Mouse (Mus musculus): ENCODE measurements around the gene Lysmd2. TPM values are rescaled to one million over a fixed set of nuclear protein-coding genes. Genes with fewer than 3 reads are reported as not detected.
"Not testable (repeated sequence)": the region's sequence is repeated elsewhere in the genome, so short reads cannot be mapped to it uniquely, and the experiment has no call there.

Gene Lysmd2
- polyA plus RNA-seq, 1 experiment from 2014 or later = 17.8 TPM

DNA sequence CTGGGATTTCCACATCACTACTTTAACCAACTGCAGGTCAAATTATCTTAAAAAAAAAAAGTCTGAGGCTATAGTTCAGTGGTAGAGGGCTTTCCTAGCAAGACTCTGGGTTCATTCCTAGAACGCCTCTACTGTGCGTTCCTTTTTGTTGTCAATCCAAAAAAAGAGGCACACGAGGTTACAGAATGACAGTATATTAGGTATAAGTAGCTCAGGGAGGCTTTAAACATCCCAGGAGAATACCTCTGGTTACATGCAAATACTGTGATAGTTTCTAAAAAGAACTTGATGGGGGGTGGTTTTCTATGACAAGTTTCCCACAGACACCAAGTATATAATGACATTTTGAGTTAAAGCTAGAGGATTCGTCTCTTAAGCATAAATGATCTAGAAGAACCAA, 18.0 kb upstream of the Lysmd2 start:
- no peak overlapping the region for H3K27ac ChIP-seq (ENCODE audit: poor library complexity, severe bottlenecking)
- H3K9me3 ChIP-seq (replicated peaks) = no peaks in the 10 kb centered on the region
- peaks cover 5% of the 10 kb centered on the region; the same call in 1 of the 2 replicates for H3K27me3 ChIP-seq (replicated peaks)
- no peaks in the 10 kb centered on the region for H3K36me3 ChIP-seq
- no peak for ATAC-seq (ENCODE audit: insufficient number of reproducible peaks, low FRiP score)
- no peaks in the 10 kb centered on the region for H3K4me1 ChIP-seq (replicated peaks)
- 90% methylated on average over 4 of the region's 4 CpGs for WGBS
- no peak overlapping the region for H3K4me2 ChIP-seq
- no peak overlapping the region for H3K9ac ChIP-seq
- no peak overlapping the region for H3K4me3 ChIP-seq

DNA sequence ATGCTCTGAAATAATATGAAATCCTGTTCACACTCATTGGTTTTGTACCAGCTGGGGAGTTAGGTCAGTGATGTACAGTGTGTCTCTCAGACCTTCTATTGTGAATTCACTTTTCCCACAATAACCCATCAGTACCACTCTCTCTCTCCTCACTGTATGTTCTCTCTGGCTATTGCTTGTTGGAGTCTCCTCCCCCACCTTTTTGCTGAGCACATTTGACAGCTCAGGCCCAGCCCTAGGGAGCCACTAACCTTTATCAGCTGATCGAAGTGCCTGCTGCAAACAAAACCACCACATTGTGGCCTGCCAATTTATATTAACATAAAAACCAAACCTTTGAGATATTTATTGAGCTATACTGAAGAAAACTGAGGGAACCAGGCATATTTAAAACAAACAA, 16.0 kb upstream of the Lysmd2 start:
- no peaks in the 10 kb centered on the region for H3K9me3 ChIP-seq (replicated peaks)
- no peak overlapping the region for H3K9ac ChIP-seq
- H3K27ac ChIP-seq (ENCODE audit: poor library complexity, severe bottlenecking) = no peak overlapping the region
- no peak overlapping the region for H3K4me2 ChIP-seq
- no peak for ATAC-seq (ENCODE audit: insufficient number of reproducible peaks, low FRiP score)
- 40% methylated on average over 1 of the region's 1 CpGs for WGBS
- H3K36me3 ChIP-seq = no peaks in the 10 kb centered on the region
- H3K4me3 ChIP-seq = no peak overlapping the region
- no peaks in the 10 kb centered on the region for H3K4me1 ChIP-seq (replicated peaks)
- H3K27me3 ChIP-seq (replicated peaks) = peaks cover 5% of the 10 kb centered on the region; the same call in 1 of the 2 replicates

DNA sequence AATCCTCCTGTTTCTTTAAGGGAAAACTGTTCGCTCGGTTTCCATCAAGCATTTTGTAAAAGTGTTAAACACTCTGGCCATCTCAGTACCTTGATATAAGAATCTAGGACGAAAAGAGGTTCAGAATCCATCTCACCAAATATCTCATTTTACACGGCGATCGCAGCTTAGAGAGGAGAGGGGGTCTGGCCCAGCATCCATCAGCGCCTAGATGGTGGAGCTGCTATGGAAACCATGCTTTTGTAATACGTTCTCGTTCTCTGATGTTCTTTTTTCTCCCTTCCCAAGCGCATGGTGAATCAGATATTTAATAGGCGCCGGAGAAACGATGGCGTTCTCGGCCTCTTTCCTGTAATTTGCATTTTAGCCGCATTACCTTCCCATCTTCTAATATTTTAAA, 15.6 kb upstream of the Lysmd2 start:
- Histone ChIP-seq H3K27ac (ENCODE audit: poor library complexity, severe bottlenecking) (no peak overlapping the region), H3K4me3 (peak overlapping the region; percentile 88), H3K36me3 (no peaks in the 10 kb centered on the region), H3K27me3 (replicated peaks) (peaks cover 5% of the 10 kb centered on the region; the same call in 1 of the 2 replicates), H3K4me2 (peak overlapping the region; percentile 100), H3K9ac (no peak overlapping the region), H3K9me3 (replicated peaks) (no peaks in the 10 kb centered on the region), H3K4me1 (replicated peaks) (no peaks in the 10 kb centered on the region)
- ATAC-seq (ENCODE audit: insufficient number of reproducible peaks, low FRiP score) = no peak
- WGBS = 23% methylated on average over 16 of the region's 16 CpGs

DNA sequence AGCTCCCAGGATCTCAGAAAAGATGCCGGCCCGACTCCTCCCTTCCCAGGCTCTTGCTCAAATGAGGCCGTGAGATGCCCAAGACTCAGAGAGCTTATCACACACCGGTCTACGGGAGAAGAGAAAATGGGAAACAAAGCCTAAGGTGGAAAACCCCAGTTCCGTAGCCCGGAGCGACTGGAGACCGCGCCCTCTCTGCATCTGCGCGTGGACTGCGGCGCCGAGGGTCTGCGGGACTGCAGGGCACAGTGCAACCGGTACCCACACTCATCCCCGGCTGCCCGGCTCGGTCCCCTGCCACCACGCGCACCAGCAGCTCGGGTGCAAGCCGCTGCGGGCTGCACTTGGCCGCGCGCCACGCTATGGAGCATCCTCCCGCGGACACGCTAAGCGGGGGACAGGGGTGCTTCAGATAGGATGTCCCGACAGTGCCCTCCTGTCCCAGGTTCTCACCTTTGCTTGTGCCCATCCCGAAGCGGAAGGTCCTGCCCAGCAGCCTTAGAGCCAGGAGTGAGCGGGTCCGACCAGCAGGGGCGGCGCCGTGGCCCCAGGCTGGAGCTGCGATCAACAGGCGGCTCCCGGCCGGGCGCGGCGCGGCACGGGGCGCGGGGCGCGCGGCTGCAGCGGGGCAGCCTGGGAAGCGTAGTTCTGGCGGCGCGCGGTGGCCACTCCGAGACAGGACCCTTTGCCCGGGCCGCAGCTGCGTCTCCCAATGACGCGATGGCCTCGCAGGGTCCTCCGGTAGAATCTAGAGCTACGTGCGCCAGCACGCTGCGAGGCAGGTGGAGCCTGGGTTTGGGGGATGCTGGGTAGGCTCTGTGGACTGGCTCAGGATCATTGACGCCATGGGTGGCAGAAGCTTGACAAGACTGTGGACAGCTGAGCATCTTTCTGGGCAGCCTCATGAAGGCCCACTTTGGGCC, 14.7 kb upstream of the Lysmd2 start, which contains the start of gene Tmod2:
Gene Tmod2, minus strand, starts transcription at position 755 of the 923 bp plus-strand sequence.
- ATAC-seq (ENCODE audit: insufficient number of reproducible peaks, low FRiP score) = peak; percentile 75
- no peak within 1 kb of the TSS for H3K27ac ChIP-seq (ENCODE audit: poor library complexity, severe bottlenecking)
- H3K9ac ChIP-seq = peak within 1 kb of the TSS; percentile 73
- H3K27me3 ChIP-seq (replicated peaks) = peaks cover 5% of the 10 kb centered on the region; the same call in 1 of the 2 replicates
- H3K4me3 ChIP-seq = peak within 1 kb of the TSS; percentile 88
- H3K4me2 ChIP-seq = peak within 1 kb of the TSS; percentile 100
- no peaks in the 10 kb centered on the region for H3K4me1 ChIP-seq (replicated peaks)
- under 1% methylated on average over 74 of the region's 74 CpGs for WGBS
- no peaks in the 10 kb centered on the region for H3K36me3 ChIP-seq
- H3K9me3 ChIP-seq (replicated peaks) = no peaks in the 10 kb centered on the region

DNA sequence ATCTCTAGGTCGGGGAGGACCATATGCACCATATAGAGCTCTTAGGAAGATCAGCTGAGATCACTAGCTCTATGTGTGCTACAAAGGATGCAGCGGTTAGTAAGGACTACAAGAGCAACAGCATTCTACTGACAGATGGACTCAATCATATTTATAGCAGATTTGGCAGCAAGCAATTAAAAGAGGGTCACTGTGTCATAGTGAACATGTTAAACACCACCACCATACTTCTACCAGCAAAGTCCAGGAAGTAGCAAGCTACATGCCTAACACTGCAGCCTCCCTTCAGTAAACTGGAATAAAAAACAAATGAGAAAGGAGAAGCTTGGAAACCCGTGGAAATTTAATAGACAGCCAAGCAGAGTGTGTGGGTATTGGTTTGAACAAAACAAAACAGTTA, 9.0 kb upstream of the Lysmd2 start:
- peaks cover 3% of the 10 kb centered on the region; the same call in 1 of the 2 replicates for H3K9me3 ChIP-seq (replicated peaks)
- 0 out of 2 replicates have a peak, but pooled peaks cover 5% of the 10 kb centered on the region for H3K27me3 ChIP-seq (replicated peaks)
- H3K36me3 ChIP-seq = no peaks in the 10 kb centered on the region
- H3K9ac ChIP-seq = no peak overlapping the region
- no peak for ATAC-seq (ENCODE audit: insufficient number of reproducible peaks, low FRiP score)
- no peaks in the 10 kb centered on the region for H3K4me1 ChIP-seq (replicated peaks)
- WGBS = 75% methylated on average over 3 of the region's 3 CpGs
- H3K4me3 ChIP-seq = no peak overlapping the region
- no peak overlapping the region for H3K4me2 ChIP-seq
- no peak overlapping the region for H3K27ac ChIP-seq (ENCODE audit: poor library complexity, severe bottlenecking)

DNA sequence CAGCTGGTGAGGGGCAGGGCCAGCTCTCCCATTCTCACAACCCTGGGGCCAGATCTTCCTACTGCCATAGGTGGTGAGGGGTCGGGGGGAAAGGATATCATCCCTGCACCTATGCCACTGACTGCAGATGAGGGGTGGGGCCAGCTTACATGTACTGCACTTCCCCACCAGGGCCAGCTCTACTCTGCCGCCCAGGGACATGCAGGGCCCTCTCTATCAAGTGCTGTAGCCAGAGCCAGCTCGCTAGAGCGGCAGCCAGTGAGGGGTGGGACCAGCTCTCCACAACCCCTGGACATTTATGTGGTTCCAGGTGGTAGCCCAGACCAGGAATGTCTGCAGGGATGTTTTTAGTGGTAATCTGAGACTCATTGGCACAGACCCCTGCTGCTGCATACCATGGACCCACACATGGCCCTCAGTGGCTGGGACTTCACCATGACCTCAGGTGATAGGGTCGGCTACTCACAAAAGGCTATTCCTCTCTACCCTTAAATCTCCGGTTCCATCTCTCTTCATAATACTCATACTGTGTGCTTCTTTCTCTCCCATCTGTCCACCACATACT, 6.6 kb upstream of the Lysmd2 start:
- 77% methylated on average over 6 of the region's 6 CpGs for WGBS
- peaks cover 3% of the 10 kb centered on the region; the same call in 1 of the 2 replicates for H3K9me3 ChIP-seq (replicated peaks)
- H3K4me3 ChIP-seq = no peak overlapping the region
- no peaks in the 10 kb centered on the region for H3K4me1 ChIP-seq (replicated peaks)
- no peak overlapping the region for H3K27ac ChIP-seq (ENCODE audit: poor library complexity, severe bottlenecking)
- H3K27me3 ChIP-seq (replicated peaks) = 0 out of 2 replicates have a peak, but pooled peaks cover under 1% of the 10 kb centered on the region
- no peak overlapping the region for H3K9ac ChIP-seq
- no peaks in the 10 kb centered on the region for H3K36me3 ChIP-seq
- H3K4me2 ChIP-seq = no peak overlapping the region
- no peak; the same call in 1 of the 2 replicates for ATAC-seq (ENCODE audit: insufficient number of reproducible peaks, low FRiP score)

DNA sequence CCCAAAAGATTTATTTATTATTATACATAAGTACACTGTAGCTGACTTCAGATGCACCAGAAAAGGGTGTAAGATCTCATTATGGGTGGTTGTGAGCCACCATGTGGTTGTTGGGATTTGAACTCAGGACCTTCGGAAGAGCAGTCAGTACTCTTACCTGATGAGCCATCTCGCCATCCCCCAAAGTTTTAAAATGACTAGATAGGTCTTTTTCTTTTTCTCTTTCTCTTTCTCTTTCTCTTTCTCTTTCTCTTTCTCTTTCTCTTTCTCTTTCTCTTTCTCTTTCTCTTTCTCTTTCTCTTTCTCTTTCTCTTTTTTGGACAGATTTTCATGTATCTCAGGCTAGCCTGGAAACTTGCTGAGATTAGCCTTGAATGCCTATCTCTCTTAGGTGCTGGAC, 5.8 kb upstream of the Lysmd2 start:
- WGBS = 83% methylated on average over 2 of the region's 2 CpGs
- not testable (repeated sequence) for H3K9ac ChIP-seq; ATAC-seq (ENCODE audit: insufficient number of reproducible peaks, low FRiP score)

DNA sequence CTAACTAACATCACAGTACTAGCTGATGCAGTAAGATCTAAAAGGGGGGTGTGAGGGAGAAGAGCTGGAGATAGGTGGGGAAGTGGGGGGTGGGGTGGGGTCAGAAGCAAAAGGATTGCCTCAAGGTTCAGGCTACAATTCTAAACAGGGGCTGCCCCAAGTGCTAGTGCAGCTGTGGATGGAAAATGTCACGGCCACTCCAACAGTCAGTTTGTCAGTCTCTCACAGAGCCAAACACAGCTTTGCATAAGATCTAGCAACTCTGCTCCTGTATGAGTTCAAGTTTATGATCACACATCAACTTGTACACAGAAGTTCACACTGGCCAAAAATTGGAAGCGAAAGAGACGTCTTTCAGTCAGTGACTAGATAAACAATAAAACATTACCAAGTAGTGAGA, 4.1 kb upstream of the Lysmd2 start:
- Histone ChIP-seq H3K36me3 (no peaks in the 10 kb centered on the region), H3K27ac (ENCODE audit: poor library complexity, severe bottlenecking) (no peak overlapping the region), H3K4me2 (no peak overlapping the region), H3K4me1 (replicated peaks) (no peaks in the 10 kb centered on the region), H3K9me3 (replicated peaks) (peaks cover 3% of the 10 kb centered on the region; the same call in 1 of the 2 replicates), H3K27me3 (replicated peaks) (0 out of 2 replicates have a peak, but pooled peaks cover 3% of the 10 kb centered on the region), H3K9ac (no peak overlapping the region), H3K4me3 (no peak overlapping the region)
- 73% methylated on average over 3 of the region's 3 CpGs for WGBS
- ATAC-seq (ENCODE audit: insufficient number of reproducible peaks, low FRiP score) = no peak

More for the DNA sequence above, 5.8 kb upstream of the Lysmd2 start:
- H3K4me3 ChIP-seq; H3K9me3 ChIP-seq (replicated peaks); H3K27me3 ChIP-seq (replicated peaks); H3K27ac ChIP-seq (ENCODE audit: poor library complexity, severe bottlenecking); H3K4me2 ChIP-seq; H3K36me3 ChIP-seq; H3K4me1 ChIP-seq (replicated peaks): not testable (repeated sequence)

DNA sequence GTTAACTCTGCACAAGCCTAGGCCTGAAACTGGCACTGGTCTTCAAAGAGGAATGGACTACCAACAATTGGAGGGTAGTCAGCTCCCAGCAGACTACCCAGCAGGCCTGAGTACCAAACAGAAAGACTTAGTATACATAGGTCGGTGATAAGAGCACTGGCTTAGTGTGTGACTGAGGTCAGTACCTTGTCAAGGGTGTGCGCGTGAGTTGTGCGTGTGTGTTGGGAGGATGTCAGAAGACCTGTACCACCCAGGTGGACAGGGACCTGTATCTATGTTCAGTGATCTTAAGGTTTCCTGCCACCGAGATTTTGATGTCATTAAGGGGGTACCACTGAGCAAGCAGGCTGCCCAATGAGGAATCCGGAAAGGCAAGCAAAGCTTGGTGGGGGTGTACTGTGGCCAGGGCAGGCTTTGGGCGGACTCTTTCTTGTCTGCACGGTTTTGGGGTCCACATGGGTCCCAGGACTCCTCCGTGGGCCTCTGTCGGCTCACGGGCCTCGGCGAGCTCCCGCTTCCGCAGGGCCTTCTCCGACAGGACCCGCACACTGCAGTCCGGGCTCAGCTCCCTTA, 472 bp upstream of the Lysmd2 start:
- ATAC-seq (ENCODE audit: insufficient number of reproducible peaks, low FRiP score) = peak; percentile 27; the same call in 1 of the 2 replicates
- Histone ChIP-seq H3K9ac (peak overlapping the region; percentile 76), H3K9me3 (replicated peaks) (peaks cover 3% of the 10 kb centered on the region; the same call in 1 of the 2 replicates), H3K4me3 (peak overlapping the region; percentile 63), H3K36me3 (no peaks in the 10 kb centered on the region), H3K27me3 (replicated peaks) (0 out of 2 replicates have a peak, but pooled peaks cover 3% of the 10 kb centered on the region), H3K4me1 (replicated peaks) (no peaks in the 10 kb centered on the region), H3K27ac (ENCODE audit: poor library complexity, severe bottlenecking) (peak overlapping the region; percentile 49; the same call in 1 of the 2 replicates), H3K4me2 (peak overlapping the region; percentile 87)
- WGBS = 14% methylated on average over 18 of the region's 18 CpGs

DNA sequence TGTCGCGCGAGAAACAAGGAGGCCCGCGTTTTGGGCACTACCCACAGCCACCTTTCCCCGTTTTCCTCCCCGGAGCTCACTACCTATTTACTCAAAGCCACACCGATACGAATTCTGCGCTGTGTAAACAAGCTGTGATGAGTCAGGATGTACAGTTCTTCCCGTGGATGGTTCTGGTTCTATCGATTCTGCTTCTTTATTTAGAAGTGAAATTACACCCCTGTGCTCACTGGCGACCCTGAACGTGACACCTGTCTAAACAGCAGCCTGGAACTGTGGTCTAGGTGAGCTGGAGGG, 715 bp downstream of the Lysmd2 start:
- peak overlapping the region; percentile 49 for H3K27ac ChIP-seq (ENCODE audit: poor library complexity, severe bottlenecking)
- peak overlapping the region; percentile 87 for H3K4me2 ChIP-seq
- H3K36me3 ChIP-seq = no peaks in the 10 kb centered on the region
- 0 out of 2 replicates have a peak, but pooled peaks cover 3% of the 10 kb centered on the region for H3K27me3 ChIP-seq (replicated peaks)
- H3K4me3 ChIP-seq = peak overlapping the region; percentile 63
- H3K9me3 ChIP-seq (replicated peaks) = no peaks in the 10 kb centered on the region
- H3K4me1 ChIP-seq (replicated peaks) = peaks cover 4% of the 10 kb centered on the region; the same call in 1 of the 2 replicates
- 1% methylated on average over 14 of the region's 14 CpGs for WGBS
- H3K9ac ChIP-seq = peak overlapping the region; percentile 76
- ATAC-seq (ENCODE audit: insufficient number of reproducible peaks, low FRiP score) = no peak

Data from heart, embryonic 12.5 days (tissue).